Mouse (Mus musculus) 416B (cell line): ENCODE measurements at regions not wholly inside any gene's neighbourhood (a gene's known extent, or its start where the extent isn't known, plus 50 kb on each side); places are given as distances from the start of the nearest gene placed in this dataset.

Source experiments
- DNase-seq: peaks from one replicate; pipeline ENCODE4 v3.0.0; 2011; ENCODE audit warnings: low read depth

DNA sequence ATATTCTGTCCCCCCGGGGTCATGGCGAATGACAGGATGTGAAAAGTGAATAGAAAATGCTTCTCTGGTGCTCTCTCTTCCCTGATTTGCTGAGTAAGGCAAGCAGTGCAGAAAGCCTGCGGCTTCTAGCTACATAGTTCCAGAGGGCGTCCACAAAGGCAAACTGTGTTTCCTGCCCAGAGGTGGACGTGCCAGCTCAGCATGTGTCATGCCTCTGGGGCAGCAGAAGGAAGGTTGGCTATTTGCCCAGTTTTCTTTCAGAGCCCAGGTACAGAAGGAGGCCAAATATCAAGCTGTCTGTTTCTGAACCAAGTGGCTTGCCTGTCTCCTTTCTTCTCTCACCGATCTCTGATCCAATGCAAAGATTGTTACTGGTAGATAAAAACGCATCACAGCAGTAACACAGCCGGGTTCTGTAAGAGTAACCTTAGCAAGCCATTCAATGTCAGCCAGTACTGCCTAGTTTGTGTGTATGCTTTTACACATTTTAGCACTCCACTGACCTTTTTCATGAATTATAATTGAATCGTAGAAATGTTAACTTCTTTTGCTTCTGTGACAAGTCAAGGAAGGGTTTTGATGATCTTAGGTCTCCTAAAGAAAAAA is 223.3 kb upstream of the Impg1 start:
- DNase-seq, result peak; percentile 81

DNA sequence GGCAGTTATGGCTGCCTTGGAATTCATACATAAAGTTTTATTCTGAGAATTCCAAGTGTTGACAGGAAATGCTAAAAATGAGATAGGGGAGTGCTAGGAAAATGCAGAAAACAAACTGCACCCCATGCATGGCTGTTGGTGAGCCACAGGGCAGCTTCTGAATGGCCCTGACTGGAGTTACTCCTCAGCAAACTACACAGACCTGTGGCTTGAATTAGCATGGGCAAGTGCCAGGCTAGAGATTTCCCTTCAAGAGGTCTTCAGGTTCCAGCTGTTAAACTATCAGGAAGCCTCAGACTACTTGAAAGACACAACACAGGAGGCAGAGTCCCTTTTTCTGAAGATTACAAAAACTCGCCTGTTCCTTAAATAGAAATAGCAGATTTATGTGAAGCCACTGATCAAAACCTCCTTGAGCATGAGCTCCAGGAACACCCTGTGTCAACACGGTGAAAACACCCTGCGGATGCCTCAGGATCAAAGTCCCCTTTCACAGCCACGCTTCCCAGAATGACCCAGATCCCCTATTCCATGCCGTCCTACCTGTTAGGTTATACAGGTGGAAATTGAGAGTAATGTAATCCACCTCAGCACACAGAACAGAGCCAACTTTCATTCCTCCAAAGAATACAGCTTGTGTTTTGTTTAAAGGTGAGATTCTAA is 217.9 kb upstream of the Impg1 start:
- DNase-seq, result no peak

GRCm38 (mm10) chr9:80681709-80682108 is 216.4 kb upstream of the Impg1 start:
- DNase-seq, result no peak

GRCm38 (mm10) chr9:80671483-80671882 is 206.2 kb upstream of the Impg1 start:
- no peak for DNase-seq

DNA sequence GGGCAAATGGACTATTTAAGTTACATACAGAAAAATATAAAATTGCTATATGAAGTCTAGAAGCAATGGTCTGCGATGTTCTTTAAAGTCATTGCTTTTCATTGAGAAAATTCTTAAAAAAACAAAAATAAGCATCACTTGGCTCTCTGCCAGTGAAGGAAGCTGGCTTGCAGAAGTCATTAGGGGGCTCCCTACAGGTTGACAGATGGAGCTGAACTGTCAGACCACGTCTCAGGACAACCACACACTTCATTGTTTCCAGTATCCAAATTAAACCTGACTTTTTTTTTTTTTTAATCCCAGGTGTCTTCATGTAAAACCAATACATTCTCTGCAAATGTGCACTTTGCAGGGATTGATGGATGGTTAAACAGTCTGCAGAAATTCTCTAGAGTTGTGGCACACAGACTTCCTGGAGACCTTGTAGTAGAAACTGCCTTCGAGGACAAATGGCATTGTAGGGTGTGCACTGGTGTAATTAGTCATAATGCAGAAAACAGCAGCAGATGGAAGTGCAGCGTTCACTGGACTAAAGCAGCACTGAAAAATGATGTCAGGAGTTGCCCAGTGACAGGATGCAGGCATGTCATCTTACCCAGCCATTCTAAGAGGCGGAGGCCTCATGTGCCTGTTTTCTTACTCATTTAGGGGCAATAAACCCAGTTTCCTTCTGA is 203.4 kb upstream of the Impg1 start:
- DNase-seq, result no peak

GRCm38 (mm10) chr9:80658755-80659154 is 193.5 kb upstream of the Impg1 start:
- no peak for DNase-seq

- no peak for DNase-seq
Measured at GRCm38 (mm10) chr9:80615114-80615513, 149.8 kb upstream of the Impg1 start.

DNA sequence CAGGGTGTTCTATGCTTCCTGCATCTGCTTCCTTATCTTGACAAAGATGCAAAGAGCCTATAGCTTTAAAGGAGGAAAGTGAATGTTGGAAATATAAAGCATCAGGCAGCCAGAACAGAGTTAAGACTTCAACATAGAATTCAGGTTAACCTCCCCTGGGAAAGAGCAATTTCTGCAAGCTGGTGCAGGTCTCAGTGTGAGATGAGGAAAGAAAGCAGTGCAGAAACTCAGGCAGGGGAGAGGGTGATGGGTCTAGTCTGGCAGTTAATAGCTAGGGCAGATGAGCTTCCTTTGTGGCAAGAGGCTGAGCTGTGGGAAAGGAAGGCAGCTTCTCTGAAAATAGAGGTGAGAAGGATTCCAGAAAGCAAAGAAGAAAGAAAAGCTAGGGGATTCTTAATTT is 134.7 kb upstream of the Impg1 start:
- no peak for DNase-seq

- DNase-seq, result no peak
Measured at GRCm38 (mm10) chr9:80565388-80566024, 100.2 kb upstream of the Impg1 start.

DNA sequence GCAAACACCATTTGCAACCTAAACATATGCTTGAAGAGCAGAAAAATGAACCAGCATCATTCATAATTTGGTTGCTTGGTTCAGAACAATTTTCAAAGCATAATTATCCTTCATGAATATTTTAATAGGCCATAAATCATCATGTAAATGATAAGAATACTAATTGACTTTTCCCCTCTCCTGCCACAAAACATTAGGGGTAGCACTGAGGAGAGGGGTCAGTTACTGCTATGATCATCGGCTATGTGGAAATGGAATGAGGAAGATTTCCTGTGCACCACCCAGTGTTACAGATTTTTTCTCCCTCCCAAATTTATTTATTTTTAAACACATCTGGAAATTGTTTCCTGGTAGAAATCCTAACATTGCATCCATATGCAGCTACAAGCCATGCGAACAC is 98.4 kb upstream of the Impg1 start:
- DNase-seq, result no peak

GRCm38 (mm10) chr9:80555531-80556067 is 90.3 kb upstream of the Impg1 start:
- no peak for DNase-seq
